Mouse (Mus musculus) forebrain, embryonic 14.5 days (tissue): Measurements from ENCODE around the gene Wipf3. TPM values are rescaled to one million over a fixed set of nuclear protein-coding genes. Genes with fewer than 3 reads are reported as not detected.

ENCODE experiments used
- ATAC-seq: fragments of 200-750 bp; cut with Nextera tagmentation; 2 replicates; pipeline ENCODE4 v1.8.0; 2017; ENCODE audit warnings: mild to moderate bottlenecking, moderate library complexity
- DNase-seq: peaks from one replicate; pipeline ENCODE4 v3.0.0-alpha.2; 2015; ENCODE audit warnings: low spot score
- H3K27ac ChIP-seq: fragments of 300-500 bp; sonication (generic); 2 replicates; pipeline ENCODE4 v1.5.1; 2014; ENCODE audit warnings: low read depth, mild to moderate bottlenecking, control low read depth, low read length, moderate library complexity
- H3K27me3 ChIP-seq: fragments of 300-500 bp; sonication (generic); replicated peaks from 2 replicates; pipeline ENCODE4 v1.6.1; 2014; ENCODE audit warnings: low read length, control low read depth, mixed read lengths; ENCODE audit not compliant: control insufficient read depth, insufficient read depth
- H3K36me3 ChIP-seq: fragments of 300-500 bp; sonication (generic); 2 replicates; pipeline ENCODE4 v1.6.1; 2014; ENCODE audit warnings: low read length, control low read depth; ENCODE audit not compliant: control insufficient read depth, insufficient read depth
- H3K4me1 ChIP-seq: fragments of 300-500 bp; sonication (generic); 2 replicates; pipeline ENCODE4 v1.6.1; 2014; ENCODE audit warnings: antibody characterized with exemption, low read length, control low read depth; ENCODE audit not compliant: control insufficient read depth, insufficient read depth
- H3K4me2 ChIP-seq: fragments of 300-500 bp; sonication (generic); 2 replicates; pipeline ENCODE4 v1.6.1; 2014; ENCODE audit warnings: mild to moderate bottlenecking, control low read depth, low read length
- H3K4me3 ChIP-seq: fragments of 300-500 bp; sonication (generic); 2 replicates; pipeline ENCODE4 v1.5.1; 2014; ENCODE audit warnings: low read depth, low read length, control low read depth
- H3K9ac ChIP-seq: fragments of 300-500 bp; sonication (generic); 2 replicates; pipeline ENCODE4 v1.6.1; 2014; ENCODE audit warnings: mild to moderate bottlenecking, low read length, control low read depth, moderate library complexity
- H3K9me3 ChIP-seq: fragments of 300-500 bp; sonication (generic); replicated peaks from 2 replicates; pipeline ENCODE4 v1.6.1; 2016; ENCODE audit warnings: low read length, control low read depth, mixed read lengths; ENCODE audit not compliant: control insufficient read depth
- WGBS: fragments of 180-500 bp; shearing (Covaris S2); extraction: QIAGEN DNeasy Blood & Tissue Kit; methylation state at CpG from one replicate; pipeline ENCODE4 v1.1.7; 2014; 5-methylcytosine and 5-hydroxymethylcytosine counted together
- polyA plus RNA-seq: library from polyadenylated mRNA; unstranded; fragments of >200 nt; fragmentation: Nextera tagmentation; extraction: Ambion mirVana; gene quantifications from 2 replicates; pipeline ENCODE4 v1.2.1, GENCODE M21; 2014

Gene Wipf3
- polyA plus RNA-seq, 1 experiment from 2014 or later = 2.6 TPM

DNA sequence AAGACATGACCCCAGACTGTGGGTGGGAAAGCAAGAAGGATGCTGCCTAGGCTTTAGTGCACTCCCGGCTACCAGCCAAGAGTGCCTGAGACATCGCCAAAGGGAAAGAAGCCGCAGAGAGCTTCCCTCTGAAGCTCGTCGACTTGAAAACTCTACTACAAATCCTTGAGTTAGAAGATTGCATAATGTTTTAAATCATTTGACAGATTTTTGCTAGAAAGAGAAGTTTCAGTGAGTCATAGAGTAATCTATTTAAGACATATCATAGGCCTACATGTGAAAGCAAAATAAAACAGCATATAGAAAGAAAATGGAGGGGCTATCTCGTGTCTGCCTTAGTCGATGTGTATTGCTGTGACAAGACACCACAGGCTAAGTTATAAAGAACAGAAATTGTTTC, 16.5 kb upstream of the Wipf3 start:
- 90% methylated on average over 7 of the region's 7 CpGs for WGBS
- H3K27ac ChIP-seq = no peak overlapping the region
- no peak for ATAC-seq

DNA sequence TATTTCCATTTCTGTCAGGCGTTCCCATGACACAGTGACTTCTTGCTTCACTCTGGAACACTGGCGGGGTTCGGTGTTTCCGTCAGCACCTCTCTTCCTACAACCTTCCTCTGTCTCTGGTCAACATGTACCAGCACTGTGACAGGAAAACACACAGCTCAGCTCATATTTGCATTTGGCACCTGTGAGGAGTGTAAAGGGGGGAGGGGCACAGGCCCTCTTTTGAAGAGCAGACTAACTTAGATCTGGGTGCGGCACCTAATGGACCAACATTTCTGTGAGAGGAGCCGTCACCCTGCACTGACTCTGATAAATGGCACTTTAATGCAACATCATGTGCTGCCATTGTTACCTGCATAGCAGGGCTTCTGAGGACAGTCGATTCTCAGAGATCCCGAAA, 4.2 kb upstream of the Wipf3 start:
- ATAC-seq (no peak), DNase-seq (no peak)
- peaks cover 3% of the 10 kb centered on the region; the same call in 1 of the 2 replicates for H3K4me1 ChIP-seq
- H3K27ac ChIP-seq = no peak overlapping the region
- no peaks in the 10 kb centered on the region for H3K9me3 ChIP-seq
- no peak overlapping the region for H3K4me2 ChIP-seq
- H3K27me3 ChIP-seq = peaks cover 5% of the 10 kb centered on the region; the same call in 1 of the 2 replicates
- H3K36me3 ChIP-seq = no peaks in the 10 kb centered on the region
- no peak overlapping the region for H3K4me3 ChIP-seq
- 87% methylated on average over 8 of the region's 8 CpGs for WGBS
- no peak overlapping the region for H3K9ac ChIP-seq

More for the DNA sequence above, 16.5 kb upstream of the Wipf3 start:
- Histone ChIP-seq H3K4me2 (no peak overlapping the region), H3K9me3 (no peaks in the 10 kb centered on the region), H3K4me3 (no peak overlapping the region), H3K9ac (no peak overlapping the region), H3K27me3 (no peaks in the 10 kb centered on the region), H3K4me1 (no peaks in the 10 kb centered on the region), H3K36me3 (no peaks in the 10 kb centered on the region)
- no peak for DNase-seq

DNA sequence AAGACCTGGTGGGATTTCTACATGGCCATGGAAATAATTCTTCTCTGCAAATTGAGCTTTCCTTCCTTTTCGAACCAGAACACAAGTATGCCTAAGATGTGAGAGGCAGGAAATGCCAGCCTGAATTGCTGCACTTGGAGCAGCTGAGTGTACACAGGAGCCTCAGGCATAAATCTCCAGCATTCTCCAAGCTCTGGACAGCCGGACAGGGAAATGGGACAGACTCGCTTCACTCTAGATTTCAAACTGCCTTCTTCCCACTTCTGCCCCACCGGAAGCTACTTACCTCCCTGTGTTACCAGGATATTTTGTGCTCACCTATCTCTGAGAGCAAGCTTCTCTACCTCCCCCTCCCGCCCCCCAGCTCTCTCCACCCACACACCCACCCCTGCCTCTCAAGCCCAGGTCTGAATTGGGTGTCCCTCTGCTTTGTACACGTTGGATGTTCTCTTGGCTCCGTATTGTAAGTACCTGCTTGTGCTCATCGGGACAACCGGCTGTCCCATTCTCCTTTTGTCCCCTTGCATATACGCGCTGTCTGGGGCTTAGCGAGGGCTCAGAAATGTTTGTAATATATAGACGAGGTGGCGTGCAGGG, 455 bp upstream of the Wipf3 start:
- peak overlapping the region; percentile 92 for H3K4me2 ChIP-seq
- peaks cover 9% of the 10 kb centered on the region for H3K4me1 ChIP-seq
- 8% methylated on average over 14 of the region's 14 CpGs for WGBS
- no peaks in the 10 kb centered on the region for H3K36me3 ChIP-seq
- no peak for DNase-seq
- ATAC-seq = no peak
- H3K27ac ChIP-seq = no peak overlapping the region
- H3K9me3 ChIP-seq = no peaks in the 10 kb centered on the region
- H3K9ac ChIP-seq = peak overlapping the region; percentile 73
- H3K27me3 ChIP-seq = peaks cover 5% of the 10 kb centered on the region; the same call in 1 of the 2 replicates
- peak overlapping the region; percentile 58 for H3K4me3 ChIP-seq

DNA sequence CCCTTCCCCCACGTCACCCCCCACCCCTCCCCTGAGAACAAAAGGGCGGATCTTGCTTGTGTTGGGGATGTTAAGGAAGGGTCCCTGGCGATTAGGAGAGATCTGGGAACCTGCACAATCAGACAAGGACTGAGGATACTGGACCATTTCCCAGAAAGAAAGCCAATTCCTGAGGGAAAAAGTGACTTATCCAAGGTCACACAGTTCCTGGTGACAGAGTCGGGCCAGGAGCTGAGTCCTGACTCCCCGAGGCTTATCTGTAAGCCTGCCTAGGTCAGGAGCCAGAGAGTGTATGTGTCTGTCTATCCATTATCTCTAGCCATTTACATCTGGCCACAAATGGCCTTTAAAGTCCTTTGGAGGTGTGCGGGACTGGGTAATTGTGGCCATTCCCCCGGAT, 818 bp downstream of the Wipf3 start:
- Histone ChIP-seq H3K36me3 (no peaks in the 10 kb centered on the region), H3K4me2 (peak overlapping the region; percentile 92), H3K27me3 (peaks cover 5% of the 10 kb centered on the region; the same call in 1 of the 2 replicates), H3K4me3 (peak overlapping the region; percentile 58), H3K27ac (no peak overlapping the region), H3K4me1 (peaks cover 15% of the 10 kb centered on the region), H3K9me3 (no peaks in the 10 kb centered on the region), H3K9ac (peak overlapping the region; percentile 73)
- WGBS = 39% methylated on average over 7 of the region's 7 CpGs
- no peak for ATAC-seq
- no peak for DNase-seq

DNA sequence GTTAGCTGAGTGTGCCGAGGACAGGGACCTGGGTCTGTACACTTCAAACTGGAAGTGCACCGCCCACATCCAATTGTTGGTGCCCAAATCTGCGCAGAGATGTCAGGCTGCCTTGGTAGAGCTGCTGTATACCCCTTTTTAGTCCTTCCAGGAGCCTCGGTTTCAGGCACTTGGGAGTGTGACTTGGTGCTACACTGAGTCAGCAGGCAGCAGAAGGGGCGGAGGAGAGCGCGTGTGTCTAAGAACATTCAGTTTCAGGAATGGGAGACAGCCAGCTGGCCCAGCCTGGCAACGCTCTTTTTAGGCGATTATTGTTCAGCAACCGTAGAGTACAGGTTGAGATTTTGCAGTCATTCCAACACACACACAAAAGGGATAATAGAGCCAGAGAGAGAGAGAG, 2.4 kb downstream of the Wipf3 start:
- peak; percentile 67 for DNase-seq
- H3K27me3 ChIP-seq = peaks cover 5% of the 10 kb centered on the region; the same call in 1 of the 2 replicates
- H3K4me2 ChIP-seq = peak overlapping the region; percentile 23
- no peak overlapping the region for H3K9ac ChIP-seq
- H3K4me3 ChIP-seq = no peak overlapping the region
- H3K4me1 ChIP-seq = peaks cover 15% of the 10 kb centered on the region
- H3K9me3 ChIP-seq = no peaks in the 10 kb centered on the region
- no peak overlapping the region for H3K27ac ChIP-seq
- WGBS = 31% methylated on average over 10 of the region's 10 CpGs
- no peaks in the 10 kb centered on the region for H3K36me3 ChIP-seq
- no peak; the same call in 1 of the 2 replicates for ATAC-seq

DNA sequence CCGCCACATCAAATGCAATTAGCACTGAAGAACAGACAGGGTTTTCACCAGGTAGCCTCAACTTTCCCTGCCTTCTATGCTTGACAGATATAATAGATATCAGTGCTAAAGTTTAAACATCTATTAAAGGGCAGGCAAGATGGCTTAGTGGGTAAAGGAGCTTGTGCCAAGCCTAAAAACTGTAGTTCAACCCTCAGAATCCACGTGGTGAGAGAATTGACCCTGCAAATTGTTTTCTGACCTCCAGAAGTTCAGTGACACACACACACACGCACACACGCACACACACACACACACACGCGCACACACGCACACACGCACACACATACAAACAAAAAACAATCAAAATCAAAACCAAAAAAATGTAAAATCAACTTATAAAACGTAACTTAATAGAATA, 2.8 kb downstream of the Wipf3 start:
- WGBS = 72% methylated on average over 9 of the region's 9 CpGs
- DNase-seq (no peak), ATAC-seq (no peak)
- peaks cover 5% of the 10 kb centered on the region; the same call in 1 of the 2 replicates for H3K27me3 ChIP-seq
- no peak overlapping the region for H3K9ac ChIP-seq
- H3K4me3 ChIP-seq = no peak overlapping the region
- no peaks in the 10 kb centered on the region for H3K36me3 ChIP-seq
- H3K27ac ChIP-seq = no peak overlapping the region
- no peaks in the 10 kb centered on the region for H3K9me3 ChIP-seq
- H3K4me2 ChIP-seq = peak overlapping the region; percentile 23; the same call in 1 of the 2 replicates
- peaks cover 15% of the 10 kb centered on the region for H3K4me1 ChIP-seq

DNA sequence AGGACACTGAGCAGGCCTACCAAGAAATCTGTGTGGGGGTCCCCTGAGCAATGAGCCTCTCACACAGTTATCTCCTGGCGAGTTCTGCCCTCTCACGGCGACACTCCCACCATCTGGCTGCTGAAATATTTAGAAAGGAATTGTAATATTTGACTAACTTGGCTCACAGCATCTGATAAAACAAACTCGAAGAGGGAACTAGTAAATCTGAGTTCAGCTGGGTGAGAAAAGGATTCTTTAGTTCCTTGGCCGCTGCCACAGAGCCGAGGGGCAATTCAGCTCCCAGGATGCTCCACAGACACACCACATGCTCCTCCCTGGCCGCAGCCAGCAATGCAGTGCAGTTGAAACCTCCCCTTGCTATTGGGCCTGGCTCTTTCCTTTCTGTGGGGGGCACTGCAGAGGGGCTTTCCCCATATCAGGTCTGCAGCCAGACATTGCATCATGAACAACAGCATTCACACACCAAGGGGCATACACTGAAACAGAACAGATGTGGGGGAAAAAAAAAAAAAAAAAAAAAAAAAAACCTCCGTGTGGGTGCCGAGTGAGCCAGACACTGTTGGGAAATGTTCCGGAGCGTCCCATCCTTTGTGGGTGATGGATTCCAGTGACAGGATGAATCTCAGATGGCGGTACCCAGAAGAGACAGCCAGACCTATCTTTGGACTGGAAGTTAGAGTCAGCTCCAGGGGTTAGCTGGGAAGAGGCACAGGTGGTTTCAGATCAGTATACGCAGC, 3.6 kb downstream of the Wipf3 start:
- H3K9me3 ChIP-seq = no peaks in the 10 kb centered on the region
- H3K27ac ChIP-seq = no peak overlapping the region
- DNase-seq (no peak), ATAC-seq (no peak)
- H3K9ac ChIP-seq = no peak overlapping the region
- no peak overlapping the region for H3K4me3 ChIP-seq
- no peak overlapping the region for H3K4me2 ChIP-seq
- H3K4me1 ChIP-seq = peaks cover 15% of the 10 kb centered on the region
- whole genome bisulfite sequencing = 66% methylated on average over 13 of the region's 13 CpGs
- no peaks in the 10 kb centered on the region for H3K36me3 ChIP-seq
- peaks cover 5% of the 10 kb centered on the region; the same call in 1 of the 2 replicates for H3K27me3 ChIP-seq

DNA sequence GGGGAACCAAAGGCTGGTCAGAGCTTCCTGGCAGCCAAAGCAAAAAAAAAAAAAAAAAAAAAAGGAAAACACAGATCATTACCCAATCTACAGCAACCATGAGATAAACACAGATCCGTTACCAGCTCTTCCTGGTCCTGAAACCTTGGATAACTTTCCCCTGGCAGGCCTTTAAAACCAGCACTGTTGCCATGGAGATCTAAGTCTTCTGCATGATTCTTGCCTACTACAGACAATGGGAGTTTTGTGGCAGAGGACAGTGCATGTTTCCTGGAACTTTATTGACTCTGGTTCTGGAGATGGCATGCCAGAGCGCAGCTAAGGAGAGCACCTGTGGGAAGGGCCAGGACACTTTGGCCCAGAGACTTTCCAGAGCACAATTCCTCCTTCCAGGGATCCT, 4.8 kb downstream of the Wipf3 start:
- H3K4me3 ChIP-seq = no peak overlapping the region
- no peak overlapping the region for H3K4me2 ChIP-seq
- H3K9me3 ChIP-seq = no peaks in the 10 kb centered on the region
- 35% methylated on average over 2 of the region's 2 CpGs for WGBS
- peak; percentile 61 for DNase-seq
- H3K36me3 ChIP-seq = no peaks in the 10 kb centered on the region
- H3K27me3 ChIP-seq = no peaks in the 10 kb centered on the region; the same call in 1 of the 2 replicates
- no peak overlapping the region for H3K27ac ChIP-seq
- H3K9ac ChIP-seq = no peak overlapping the region
- no peak for ATAC-seq
- peaks cover 15% of the 10 kb centered on the region for H3K4me1 ChIP-seq

DNA sequence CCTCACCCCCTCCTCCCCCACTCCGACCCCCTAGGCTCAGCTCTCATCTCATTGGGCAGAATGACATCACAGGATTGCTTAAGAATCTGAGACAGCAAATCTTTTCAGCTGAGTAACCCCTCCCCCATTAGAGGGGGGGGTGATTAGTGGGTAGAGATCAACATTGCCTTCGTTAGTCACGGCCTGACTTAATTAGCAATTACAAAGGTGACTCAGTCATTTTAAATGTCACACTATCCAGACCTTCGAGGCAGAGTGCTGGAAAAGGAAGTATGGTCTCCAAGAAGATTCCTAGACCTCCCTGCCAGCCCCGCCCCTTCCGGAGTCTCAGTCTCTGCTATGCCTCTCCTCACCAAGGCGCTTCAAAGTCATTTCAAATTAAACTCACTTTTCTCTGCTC, 6.3 kb downstream of the Wipf3 start:
- H3K4me3 ChIP-seq = no peak overlapping the region
- no peaks in the 10 kb centered on the region for H3K9me3 ChIP-seq
- H3K4me1 ChIP-seq = peaks cover 12% of the 10 kb centered on the region
- no peaks in the 10 kb centered on the region; the same call in 1 of the 2 replicates for H3K27me3 ChIP-seq
- ATAC-seq (no peak), DNase-seq (peak; percentile 36)
- no peaks in the 10 kb centered on the region for H3K36me3 ChIP-seq
- H3K9ac ChIP-seq = no peak overlapping the region
- 22% methylated on average over 7 of the region's 7 CpGs for WGBS
- H3K27ac ChIP-seq = no peak overlapping the region
- no peak overlapping the region for H3K4me2 ChIP-seq
